Mouse (Mus musculus): ENCODE results near the gene H2-Ob. TPM values are rescaled to one million over a fixed set of nuclear protein-coding genes. Genes with fewer than 3 reads are reported as not detected.

The H2-Ob gene
- polyA plus RNA-seq, 1 experiment, result 15.1 TPM

DNA sequence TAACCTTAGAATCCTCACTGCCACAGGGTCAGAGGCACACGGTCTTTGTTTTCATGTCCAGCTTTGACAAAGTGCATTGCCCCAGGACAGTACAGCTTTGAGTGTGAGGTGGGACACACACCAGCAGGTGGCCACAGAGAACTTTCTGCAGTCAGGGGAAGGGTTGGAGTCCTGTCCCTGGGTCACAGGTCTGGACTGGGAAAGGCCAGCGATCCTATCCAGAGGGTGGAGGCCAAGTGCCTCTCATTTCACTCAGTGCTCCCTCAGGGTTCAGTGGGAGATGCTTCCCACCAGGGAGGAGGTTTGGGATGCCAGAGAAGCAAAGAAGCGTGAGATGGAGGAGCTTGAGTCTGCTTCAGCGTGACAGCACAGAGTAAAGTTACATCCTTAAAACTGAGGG is 13.0 kb downstream of the H2-Ob start:
- Histone ChIP-seq H3K27me3 (replicated peaks; ENCODE audit: control insufficient read depth, insufficient read depth, low read length) (peaks cover 1% of the 10 kb centered on the region; the same call in 1 of the 2 replicates), H3K4me1 (ENCODE audit: control insufficient read depth, insufficient read depth, low read length) (no peaks in the 10 kb centered on the region), H3K36me3 (ENCODE audit: control insufficient read depth, insufficient read depth, low read length) (no peaks in the 10 kb centered on the region), H3K27ac (ENCODE audit: insufficient read depth, low read depth, low read length) (no peak overlapping the region), H3K4me3 (ENCODE audit: insufficient read depth, low read depth, low read length) (no peak overlapping the region)
- peak; percentile 35; the same call in 1 of the 2 replicates for TF ChIP-seq CTCF (conservative IDR thresholded peaks at IDR 0.05; ENCODE audit: insufficient read depth, insufficient read length, low read depth, low read length)
- TF ChIP-seq POLR2A (IDR thresholded peaks at IDR 0.05; ENCODE audit: low read depth, low read length), result no peak
- DNase-seq, result no peak
- 30% methylated on average over 4 of the region's 4 CpGs for WGBS

DNA sequence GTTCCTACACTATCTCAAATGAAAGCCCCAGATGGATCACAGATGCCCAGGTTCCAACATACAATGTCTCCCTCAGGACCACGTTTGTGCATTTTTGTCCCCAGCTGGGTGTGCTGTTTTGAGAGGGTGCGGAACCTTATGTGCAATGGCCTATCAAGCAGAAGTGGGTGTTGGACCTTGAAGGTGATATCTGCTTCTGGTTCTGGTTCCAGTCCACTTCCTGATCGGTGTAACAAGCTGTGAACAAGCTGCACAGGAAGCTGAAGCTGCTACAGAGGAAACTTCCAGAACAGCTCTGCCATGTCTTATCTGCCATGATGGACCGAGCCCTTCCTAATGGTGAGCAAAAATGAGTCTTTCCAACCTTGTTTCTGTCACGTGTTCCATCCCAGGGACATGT is 17.8 kb downstream of the H2-Ob start:
- H3K4me1 ChIP-seq (ENCODE audit: control insufficient read depth, insufficient read depth, low read length), result no peaks in the 10 kb centered on the region
- no peak overlapping the region for H3K4me3 ChIP-seq (ENCODE audit: insufficient read depth, low read depth, low read length)
- no peaks in the 10 kb centered on the region for H3K36me3 ChIP-seq (ENCODE audit: control insufficient read depth, insufficient read depth, low read length)
- no peak overlapping the region for H3K27ac ChIP-seq (ENCODE audit: insufficient read depth, low read depth, low read length)
- no peaks in the 10 kb centered on the region for H3K27me3 ChIP-seq (replicated peaks; ENCODE audit: control insufficient read depth, insufficient read depth, low read length)
- no peak for TF ChIP-seq POLR2A (IDR thresholded peaks at IDR 0.05; ENCODE audit: low read depth, low read length)
- TF ChIP-seq CTCF (conservative IDR thresholded peaks at IDR 0.05; ENCODE audit: insufficient read depth, insufficient read length, low read depth, low read length), result no peak
- DNase-seq, result no peak
- WGBS, result 72% methylated on average over 5 of the region's 5 CpGs

DNA sequence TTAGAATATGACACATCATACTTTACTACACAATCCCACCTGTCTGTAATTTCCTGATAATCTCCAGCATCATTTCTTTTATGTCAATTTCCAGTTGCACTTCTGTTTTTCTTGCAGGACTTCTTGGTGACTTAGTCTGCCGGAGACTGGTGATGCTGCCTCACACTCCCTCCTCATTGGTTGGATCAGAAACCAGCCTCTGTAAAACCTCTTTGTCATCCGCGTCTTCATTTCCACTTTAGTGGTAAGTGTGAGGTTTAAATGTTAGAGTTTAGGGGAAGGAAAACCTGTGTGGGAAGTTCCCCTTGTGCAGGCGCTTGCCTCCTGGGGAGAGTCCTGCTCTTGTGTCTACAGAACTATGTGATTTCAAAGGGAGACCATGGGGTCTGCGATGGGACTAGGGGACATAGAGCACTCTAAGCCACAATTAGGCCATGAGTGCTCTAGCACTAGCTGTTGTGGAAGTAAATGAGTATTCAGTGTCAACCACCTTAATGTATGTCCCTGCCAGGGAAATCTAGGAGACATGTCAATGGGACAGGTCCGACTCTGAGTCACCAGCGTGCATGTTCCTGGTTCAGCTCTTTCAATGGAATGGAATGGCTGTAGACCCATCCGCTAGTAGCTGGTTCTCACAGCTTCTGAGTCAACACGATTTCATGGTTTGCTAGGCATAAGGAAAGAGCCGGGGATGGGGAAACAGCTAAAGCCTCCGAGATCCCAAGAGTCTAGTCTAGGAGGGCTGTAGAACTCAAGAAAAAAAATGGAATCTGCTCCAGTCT is 19.1 kb downstream of the H2-Ob start, which contains the start of gene H2-Ab1:
Gene H2-Ab1 (plus strand): TSS at position 96 of the 782 bp plus-strand sequence.
- Histone ChIP-seq H3K4me3 (ENCODE audit: insufficient read depth, low read depth, low read length) (no peak within 1 kb of the TSS), H3K4me1 (ENCODE audit: control insufficient read depth, insufficient read depth, low read length) (no peaks in the 10 kb centered on the region), H3K27ac (ENCODE audit: insufficient read depth, low read depth, low read length) (no peak within 1 kb of the TSS), H3K27me3 (replicated peaks; ENCODE audit: control insufficient read depth, insufficient read depth, low read length) (no peaks in the 10 kb centered on the region), H3K36me3 (ENCODE audit: control insufficient read depth, insufficient read depth, low read length) (no peaks in the 10 kb centered on the region)
- TF ChIP-seq CTCF (conservative IDR thresholded peaks at IDR 0.05; ENCODE audit: insufficient read depth, insufficient read length, low read depth, low read length) (no peak), POLR2A (IDR thresholded peaks at IDR 0.05; ENCODE audit: low read depth, low read length) (no peak)
- 62% methylated on average over 11 of the region's 11 CpGs for WGBS
- peak; percentile 84 for DNase-seq

DNA sequence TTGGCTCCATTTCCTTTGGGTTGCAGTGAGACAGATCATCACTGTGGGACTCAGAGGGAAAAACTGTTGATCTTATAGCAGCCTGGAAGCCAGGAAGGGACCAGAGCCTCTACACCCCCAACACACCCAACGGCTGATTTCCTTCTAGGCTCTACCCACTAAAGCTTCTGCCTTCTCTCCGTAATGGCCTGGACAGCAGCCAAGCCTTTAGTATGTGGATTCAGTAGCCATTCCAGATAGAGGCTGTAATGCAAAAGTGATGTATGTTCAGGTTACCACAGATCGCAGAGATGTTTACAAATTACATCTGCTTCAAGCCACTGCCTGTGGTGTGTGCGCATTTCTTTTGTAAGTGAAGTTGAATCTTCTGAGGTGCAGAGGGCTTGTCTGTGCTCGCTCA is 21.8 kb downstream of the H2-Ob start:
- no peak for DNase-seq
- 0 out of 2 replicates have a peak, but pooled peaks cover 2% of the 10 kb centered on the region for H3K27me3 ChIP-seq (replicated peaks; ENCODE audit: control insufficient read depth, insufficient read depth, low read length)
- WGBS, result 65% methylated on average over 5 of the region's 5 CpGs
- TF ChIP-seq CTCF (conservative IDR thresholded peaks at IDR 0.05; ENCODE audit: insufficient read depth, insufficient read length, low read depth, low read length) (no peak), POLR2A (IDR thresholded peaks at IDR 0.05; ENCODE audit: low read depth, low read length) (no peak)
- no peaks in the 10 kb centered on the region for H3K4me1 ChIP-seq (ENCODE audit: control insufficient read depth, insufficient read depth, low read length)
- no peaks in the 10 kb centered on the region for H3K36me3 ChIP-seq (ENCODE audit: control insufficient read depth, insufficient read depth, low read length)
- no peak overlapping the region for H3K27ac ChIP-seq (ENCODE audit: insufficient read depth, low read depth, low read length)
- H3K4me3 ChIP-seq (ENCODE audit: insufficient read depth, low read depth, low read length), result no peak overlapping the region

DNA sequence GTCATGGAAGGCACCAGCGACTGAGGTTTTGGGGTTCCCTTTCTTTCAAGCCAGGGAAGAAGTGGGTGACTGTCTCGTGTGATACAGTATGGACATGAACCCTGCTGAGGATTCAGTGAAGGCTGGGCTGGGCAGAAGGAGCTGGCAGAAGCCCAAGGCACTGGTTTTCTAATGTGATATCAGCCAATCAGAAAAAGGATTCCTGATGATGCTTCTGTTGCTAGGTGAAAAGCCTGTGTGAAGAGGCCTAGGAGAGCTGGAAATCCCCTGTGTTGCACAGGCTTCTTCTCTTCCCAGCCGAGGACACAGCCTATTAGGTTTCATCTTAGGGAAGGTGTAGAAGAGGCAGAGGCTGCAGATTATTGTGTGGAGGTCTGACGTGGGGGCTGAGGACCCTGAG is 22.8 kb downstream of the H2-Ob start:
- Histone ChIP-seq H3K4me3 (ENCODE audit: insufficient read depth, low read depth, low read length) (no peak overlapping the region), H3K36me3 (ENCODE audit: control insufficient read depth, insufficient read depth, low read length) (no peaks in the 10 kb centered on the region), H3K27me3 (replicated peaks; ENCODE audit: control insufficient read depth, insufficient read depth, low read length) (0 out of 2 replicates have a peak, but pooled peaks cover 2% of the 10 kb centered on the region), H3K27ac (ENCODE audit: insufficient read depth, low read depth, low read length) (no peak overlapping the region), H3K4me1 (ENCODE audit: control insufficient read depth, insufficient read depth, low read length) (no peaks in the 10 kb centered on the region)
- TF ChIP-seq POLR2A (IDR thresholded peaks at IDR 0.05; ENCODE audit: low read depth, low read length) (no peak), CTCF (conservative IDR thresholded peaks at IDR 0.05; ENCODE audit: insufficient read depth, insufficient read length, low read depth, low read length) (no peak)
- WGBS, result 24% methylated on average over 4 of the region's 4 CpGs
- DNase-seq, result peak; percentile 89

DNA sequence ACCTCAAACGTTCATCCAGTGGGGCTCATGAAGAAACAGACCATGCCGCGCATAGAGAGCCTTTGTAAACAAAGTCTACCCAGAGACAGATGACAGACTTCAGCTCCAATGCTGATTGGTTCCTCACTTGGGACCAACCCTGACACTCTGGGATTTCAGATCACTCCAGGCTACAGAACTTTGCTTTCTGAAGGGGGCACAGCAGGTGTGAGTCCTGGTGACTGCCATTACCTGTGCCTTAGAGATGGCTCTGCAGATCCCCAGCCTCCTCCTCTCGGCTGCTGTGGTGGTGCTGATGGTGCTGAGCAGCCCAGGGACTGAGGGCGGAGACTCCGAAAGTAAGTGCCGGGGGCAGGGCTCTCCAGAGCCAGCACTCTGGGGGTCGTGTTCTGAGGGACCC is 24.4 kb downstream of the H2-Ob start:
- TF ChIP-seq CTCF (conservative IDR thresholded peaks at IDR 0.05; ENCODE audit: insufficient read depth, insufficient read length, low read depth, low read length), result no peak
- 2% methylated on average over 8 of the region's 8 CpGs for WGBS
- Histone ChIP-seq H3K4me3 (ENCODE audit: insufficient read depth, low read depth, low read length) (peak overlapping the region; percentile 76), H3K36me3 (ENCODE audit: control insufficient read depth, insufficient read depth, low read length) (no peaks in the 10 kb centered on the region), H3K4me1 (ENCODE audit: control insufficient read depth, insufficient read depth, low read length) (no peaks in the 10 kb centered on the region), H3K27me3 (replicated peaks; ENCODE audit: control insufficient read depth, insufficient read depth, low read length) (0 out of 2 replicates have a peak, but pooled peaks cover 2% of the 10 kb centered on the region), H3K27ac (ENCODE audit: insufficient read depth, low read depth, low read length) (no peak overlapping the region)
- DNase-seq, result peak; percentile 88

DNA sequence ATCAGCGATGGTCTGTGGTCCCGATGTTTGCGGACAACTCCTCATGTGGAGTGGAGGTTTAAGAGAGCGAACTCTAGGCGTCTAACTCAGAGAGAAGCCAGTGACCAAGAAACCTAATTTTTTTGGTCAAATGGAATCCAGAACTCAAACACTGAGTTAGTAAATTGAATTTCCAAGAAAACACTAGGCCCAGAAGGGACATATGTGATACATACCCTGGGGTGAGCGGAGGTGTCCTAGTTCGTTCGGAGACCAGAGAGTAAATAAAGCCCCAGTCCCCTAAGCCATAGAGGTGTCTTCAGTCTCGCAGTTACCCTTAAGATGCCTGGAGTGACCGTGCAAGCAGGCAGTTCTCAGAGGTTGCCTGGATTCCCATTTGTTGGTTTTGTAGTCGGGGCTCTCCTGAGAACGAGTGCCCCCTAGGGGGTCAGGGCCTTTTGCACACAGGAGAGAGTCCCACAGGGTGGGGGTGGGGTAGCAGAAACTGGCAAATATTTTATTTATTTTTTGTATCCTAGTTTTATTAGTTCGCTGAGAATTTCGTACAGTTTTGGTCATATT is 25.2 kb downstream of the H2-Ob start:
- TF ChIP-seq CTCF (conservative IDR thresholded peaks at IDR 0.05; ENCODE audit: insufficient read depth, insufficient read length, low read depth, low read length) (0 out of 2 replicates have a peak, but pooled peaks have one; percentile 13), POLR2A (IDR thresholded peaks at IDR 0.05; ENCODE audit: low read depth, low read length) (no peak)
- Histone ChIP-seq H3K27me3 (replicated peaks; ENCODE audit: control insufficient read depth, insufficient read depth, low read length) (0 out of 2 replicates have a peak, but pooled peaks cover 2% of the 10 kb centered on the region), H3K36me3 (ENCODE audit: control insufficient read depth, insufficient read depth, low read length) (no peaks in the 10 kb centered on the region), H3K4me3 (ENCODE audit: insufficient read depth, low read depth, low read length) (peak overlapping the region; percentile 76), H3K27ac (ENCODE audit: insufficient read depth, low read depth, low read length) (no peak overlapping the region), H3K4me1 (ENCODE audit: control insufficient read depth, insufficient read depth, low read length) (no peaks in the 10 kb centered on the region)
- DNase-seq, result peak; percentile 20
- WGBS, result 14% methylated on average over 14 of the region's 14 CpGs

Measured in kidney, adult 2 months (tissue).